Mouse (Mus musculus) brain, adult 10 weeks (tissue): Measurements from ENCODE around the gene Znhit6. TPM values are rescaled to one million over a fixed set of nuclear protein-coding genes. Genes with fewer than 3 reads are reported as not detected.

ENCODE experiments used
- polyA plus RNA-seq: library from polyadenylated mRNA; stranded (reverse); fragments of 350-450 nt; fragmentation: Illumina TruSeq; extraction: RNeasy Lipid Tissue Mini Kit (QIAGEN cat#74804); gene quantifications from one replicate; pipeline ENCODE4 v1.2.3, GENCODE M21; 2015; ENCODE audit warnings: low read depth, low replicate concordance

The Znhit6 gene
- 13.9 TPM for polyA plus RNA-seq

GRCm38 (mm10) chr3:145575743-145576481, at the start of gene Znhit6:
Gene Znhit6 (plus strand): TSS chr3:145576205.

DNA sequence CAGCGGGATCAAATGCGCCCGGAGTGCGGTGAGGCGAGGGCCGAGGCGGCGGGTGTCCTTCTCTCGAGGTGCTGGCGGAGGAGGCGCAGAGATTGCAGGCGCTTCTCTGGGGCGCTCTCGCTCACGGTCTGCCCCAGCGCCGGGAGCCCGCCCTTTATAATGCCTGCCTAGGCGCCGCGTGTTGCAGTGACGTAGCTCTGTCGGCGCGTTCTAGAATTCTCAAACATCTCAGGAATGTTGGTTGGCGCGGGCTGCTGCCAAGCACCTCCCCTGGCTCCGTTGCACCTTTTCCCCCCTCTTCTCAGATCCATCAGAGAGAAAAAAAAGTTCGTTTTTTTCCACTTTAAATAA, 73.8 kb downstream of the Znhit6 start, which contains the start of gene Ccn1:
Gene Ccn1, minus strand, starts transcription at position 130 of the 351 bp plus-strand sequence.

Other genes starting within 250 kb of the Znhit6 start
- 9.6 TPM for gene Ccn1, start 73.8 kb downstream of the Znhit6 start, polyA plus RNA-seq
- gene Ddah1, start 182.5 kb downstream of the Znhit6 start, polyA plus RNA-seq, result 63.8 TPM